Mouse (Mus musculus): ENCODE measurements around the gene Akap9.
"Not testable (repeated sequence)": the region's sequence is repeated elsewhere in the genome, so short reads cannot be mapped to it uniquely, and the experiment has no call there.

Akap9 gene

DNA sequence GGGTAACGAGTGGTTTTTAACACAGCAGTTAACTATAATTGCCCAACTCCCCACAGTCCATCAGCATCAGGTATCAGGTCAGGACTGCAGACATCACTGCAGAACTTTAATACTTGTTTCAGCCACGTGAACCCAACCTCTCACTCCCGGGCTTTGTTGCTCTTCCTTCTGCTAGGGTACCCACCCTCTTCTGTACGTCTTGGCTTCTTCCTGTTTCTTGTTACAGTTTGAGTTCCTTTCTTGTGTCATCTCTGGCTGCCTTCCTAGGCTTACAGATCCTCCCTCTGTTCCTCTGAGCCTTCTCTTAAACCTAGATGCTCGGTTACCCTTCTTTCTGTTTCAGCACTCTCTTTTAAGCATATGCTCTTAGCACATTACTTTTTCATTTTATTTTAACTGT is 45.9 kb downstream of the Akap9 start:
- DNase-seq: no peak

DNA sequence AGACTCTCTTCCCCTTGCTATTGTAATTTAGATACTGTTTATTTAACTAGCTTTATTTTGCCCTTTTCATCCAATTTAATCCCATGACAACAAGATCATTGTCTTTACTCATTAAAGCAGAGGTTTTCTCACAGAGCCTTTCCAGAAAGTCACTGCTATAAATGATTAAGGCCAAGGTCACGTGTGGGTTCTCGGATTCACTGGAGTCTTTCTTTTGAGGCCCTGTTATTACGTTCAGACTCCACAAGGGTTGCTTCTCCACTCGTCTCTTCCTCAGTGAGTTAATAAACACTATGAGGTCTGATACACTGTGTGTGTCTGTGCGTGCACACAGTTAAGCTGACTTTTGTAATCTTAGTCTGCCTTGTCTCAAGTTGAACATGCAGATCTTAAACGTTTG is 47.0 kb downstream of the Akap9 start:
- DNase-seq: no peak

- DNase-seq: no peak
These were observed 48.3 kb downstream of the Akap9 start for GRCm38 (mm10) chr5:3976111-3976510.

GRCm38 (mm10) chr5:3977904-3978303 is 50.0 kb downstream of the Akap9 start:
- no peak for DNase-seq

GRCm38 (mm10) chr5:3989608-3990007 is 61.8 kb downstream of the Akap9 start:
- DNase-seq: no peak

DNA sequence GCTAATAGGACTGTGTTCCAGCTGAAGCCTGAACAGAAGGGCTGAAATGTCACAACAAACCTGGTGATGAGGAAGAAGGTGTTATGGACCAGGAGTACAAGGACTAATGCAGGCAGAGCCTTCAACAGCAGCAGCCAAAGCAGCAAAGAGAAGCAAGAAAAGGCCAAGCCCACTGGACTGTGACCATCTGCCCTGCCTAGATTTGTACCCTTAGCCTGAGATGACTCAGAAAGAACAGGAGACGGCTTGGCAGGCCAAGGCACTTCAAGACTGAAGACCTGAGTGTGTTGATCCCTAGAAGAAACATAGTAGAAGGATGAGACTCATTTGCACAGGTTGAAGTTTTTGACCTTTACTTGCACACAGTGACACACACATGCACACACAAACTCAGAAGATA is 62.6 kb downstream of the Akap9 start:
- DNase-seq: no peak

GRCm38 (mm10) chr5:4004531-4005469 is 76.9 kb downstream of the Akap9 start:
- no peak for DNase-seq

- no peak for DNase-seq
These were observed 78.8 kb downstream of the Akap9 start for GRCm38 (mm10) chr5:4006606-4007005.

DNA sequence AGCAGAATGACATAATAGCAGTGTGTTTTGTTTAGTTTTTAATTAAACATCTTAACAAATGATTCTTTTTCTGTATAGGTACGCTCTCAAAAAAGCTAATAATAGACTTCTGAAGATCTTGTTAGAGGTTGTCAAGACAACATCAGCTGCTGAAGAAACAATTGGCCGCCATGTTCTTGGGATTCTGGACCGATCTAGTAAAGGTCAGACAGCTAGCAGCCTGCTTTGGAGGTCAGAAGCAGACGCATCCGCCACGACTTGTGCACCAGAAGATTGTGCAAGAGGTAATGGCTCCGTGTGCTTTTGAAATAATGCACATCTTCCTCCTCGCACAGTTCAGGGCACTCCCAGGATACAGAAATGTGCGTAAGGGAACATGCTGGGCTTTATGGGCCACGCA is 80.4 kb downstream of the Akap9 start:
- DNase-seq: no peak

- no peak for DNase-seq
These were observed 81.7 kb downstream of the Akap9 start for GRCm38 (mm10) chr5:4009540-4009939.

- DNase-seq: not testable (repeated sequence)
These were observed 89.8 kb downstream of the Akap9 start for GRCm38 (mm10) chr5:4017646-4018045.

GRCm38 (mm10) chr5:4019377-4019776 is 91.5 kb downstream of the Akap9 start:
- peak; percentile 36 for DNase-seq

DNA sequence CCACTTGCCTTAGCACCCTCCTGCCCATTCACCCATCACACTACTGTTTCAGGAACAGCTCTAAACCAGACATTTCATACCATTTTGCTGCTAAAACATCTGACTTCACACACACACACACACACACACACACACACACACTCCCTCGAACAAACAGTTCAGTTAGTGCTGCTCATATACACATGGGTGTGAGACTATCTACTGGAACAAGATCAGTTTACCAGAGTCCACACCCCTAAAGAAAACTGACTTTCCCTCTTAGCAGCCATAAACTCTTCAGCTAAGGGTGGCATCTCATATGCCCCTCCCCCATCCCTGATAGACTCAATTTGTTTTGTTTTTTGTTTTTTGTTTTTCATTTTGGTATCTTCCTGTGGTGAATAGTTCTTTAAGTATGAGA is 92.2 kb downstream of the Akap9 start:
- DNase-seq: no peak

- DNase-seq: no peak
These were observed 95.3 kb downstream of the Akap9 start for GRCm38 (mm10) chr5:4023186-4023585.

DNA sequence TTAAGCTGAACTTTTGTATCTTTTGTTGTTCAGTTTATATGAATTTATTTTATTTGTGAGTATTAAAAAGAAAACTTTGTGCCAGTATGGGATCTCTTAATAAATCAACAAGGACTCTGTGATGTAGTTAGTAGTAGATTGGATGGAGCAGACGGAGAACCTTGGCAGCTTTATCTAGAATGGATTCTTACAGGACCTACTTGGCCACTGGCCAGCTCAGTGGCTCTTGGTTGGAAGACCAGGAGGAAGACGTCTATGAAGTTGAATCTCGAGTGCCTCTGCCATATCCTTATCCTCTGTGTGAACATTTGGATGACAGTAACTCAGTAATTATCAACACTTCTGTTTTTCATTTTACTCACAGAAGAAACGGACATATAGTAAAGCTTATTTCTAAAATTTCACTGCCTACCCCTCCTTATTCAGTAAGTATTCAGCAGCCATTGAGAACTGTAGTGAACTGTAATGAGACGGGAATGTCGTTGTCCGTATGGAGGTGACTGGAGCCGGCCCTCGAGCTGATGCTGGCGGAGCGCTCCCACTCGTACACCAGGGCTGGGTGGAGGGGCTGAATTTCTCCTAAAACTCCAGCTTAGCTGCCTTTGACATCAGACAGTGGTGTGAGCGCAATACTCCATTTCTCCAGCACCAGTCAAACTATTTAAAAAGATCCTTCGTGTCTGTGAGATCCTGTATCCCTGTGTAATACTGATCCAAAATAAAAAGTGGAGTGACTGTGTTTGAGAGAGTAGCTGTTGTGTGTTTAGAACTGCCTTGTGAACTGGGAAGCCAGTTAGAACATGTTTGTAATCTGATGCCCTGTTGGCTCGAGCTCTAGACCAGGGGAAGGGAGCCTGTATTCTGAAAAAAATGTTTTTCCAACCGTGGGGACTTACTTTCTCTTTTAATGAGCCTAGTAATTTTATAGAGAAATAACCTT is 96.2 kb downstream of the Akap9 start:
- peak; percentile 37 for DNase-seq

- DNase-seq: no peak
These were observed 96.9 kb downstream of the Akap9 start for GRCm38 (mm10) chr5:4024727-4025126.

- DNase-seq: not testable (repeated sequence)
These were observed 98.5 kb downstream of the Akap9 start for GRCm38 (mm10) chr5:4026336-4026735.

GRCm38 (mm10) chr5:4028486-4029173 is 100.8 kb downstream of the Akap9 start:
- no peak for DNase-seq

- DNase-seq: no peak
These were observed 104.0 kb downstream of the Akap9 start for GRCm38 (mm10) chr5:4031846-4032245.

- DNase-seq: no peak
These were observed 108.8 kb downstream of the Akap9 start for GRCm38 (mm10) chr5:4036686-4037085.

GRCm38 (mm10) chr5:4039351-4039750 is 111.5 kb downstream of the Akap9 start:
- no peak for DNase-seq

GRCm38 (mm10) chr5:4040372-4040771 is 112.5 kb downstream of the Akap9 start:
- DNase-seq: peak; percentile 15

DNA sequence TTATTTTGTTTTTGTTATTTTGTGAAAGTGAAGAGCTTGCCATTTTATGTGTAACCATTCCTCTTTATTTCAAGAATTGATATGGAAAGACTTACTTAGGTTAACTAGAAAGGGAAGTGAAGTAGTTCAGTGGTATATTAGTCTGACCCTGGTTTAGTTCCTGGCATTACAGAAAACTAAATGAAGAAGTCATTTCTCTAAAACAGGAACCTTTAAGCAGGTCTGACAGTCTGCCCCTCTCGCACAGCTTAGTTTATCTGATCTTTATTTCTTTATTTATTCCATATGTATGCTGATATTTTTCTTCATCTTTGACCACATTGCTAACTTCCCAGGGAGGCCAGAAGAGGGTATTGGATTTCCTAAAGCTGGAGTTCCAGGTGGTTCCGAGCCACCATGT is 113.1 kb downstream of the Akap9 start:
- no peak for DNase-seq

Data from kidney, adult 18-20 months (tissue).